Mouse (Mus musculus) testis, adult 2 months (tissue): ENCODE data around the gene Pcdh10.

Source experiments
- CTCF ChIP-seq: fragments of 200-500 bp; IDR thresholded peaks from 2 replicates; pipeline ENCODE4 v1.5.1; 2012; ENCODE audit warnings: low read depth, mild to moderate bottlenecking, inconsistent platforms, low read length, moderate library complexity; ENCODE audit not compliant: control insufficient read depth, insufficient read depth, insufficient replicate concordance
- POLR2A ChIP-seq: fragments of 200-500 bp; IDR thresholded peaks from 2 replicates; pipeline ENCODE4 v1.6.1; 2012; ENCODE audit warnings: low read depth, mild to moderate bottlenecking, inconsistent platforms, low read length, moderate library complexity; ENCODE audit not compliant: control insufficient read depth

GRCm38 (mm10) chr3:45376501-45377390, 1.5 kb upstream of the Pcdh10 start:
- no peak for TF ChIP-seq POLR2A
- no peak for TF ChIP-seq CTCF
